Mouse (Mus musculus): ENCODE results near the gene Tmem117.

DNA sequence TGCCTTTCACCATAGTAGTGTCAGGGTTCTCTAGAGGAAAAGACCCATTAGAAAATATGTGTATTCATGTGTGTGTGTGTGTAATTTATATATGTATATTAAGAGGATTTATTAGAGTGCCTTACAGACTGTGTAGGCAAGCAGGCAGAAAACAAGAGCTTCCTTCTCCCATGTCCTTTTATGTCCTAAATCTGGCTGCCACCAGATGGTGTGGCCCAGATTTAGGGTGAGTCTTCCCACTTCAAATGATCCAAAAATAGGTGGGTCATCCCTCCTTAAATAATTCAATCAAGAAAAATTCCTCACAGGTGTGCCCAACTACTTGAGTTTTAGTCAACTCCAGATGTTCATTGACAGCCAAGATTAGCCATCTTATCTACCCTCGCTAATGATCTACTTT, 439.0 kb downstream of the Tmem117 start:
- TF ChIP-seq GATA1 (IDR thresholded peaks at IDR 0.05; ENCODE audit: low read depth, low read length) (no peak), POLR2A (IDR thresholded peaks at IDR 0.05; ENCODE audit: control insufficient read depth in 1 of 2, insufficient read depth in 1 of 2, low read depth in 1 of 2, low read length in 2 of 2, poor library complexity in 1 of 2) (no peak), BHLHE40 (IDR thresholded peaks at IDR 0.05; ENCODE audit: borderline replicate concordance, low read depth, low read length) (no peak), ZNF384 (IDR thresholded peaks at IDR 0.05; ENCODE audit: low read depth, low read length) (no peak), MAFK (IDR thresholded peaks at IDR 0.05; ENCODE audit: borderline replicate concordance, low read depth, low read length) (no peak), CTCF (IDR thresholded peaks at IDR 0.05 in 2 of 3, conservative IDR thresholded peaks at IDR 0.05 in 1 of 3; ENCODE audit: control insufficient read depth in 1 of 3, insufficient read depth in 1 of 3, low read depth in 2 of 3, low read length in 3 of 3, poor library complexity in 1 of 3, severe bottlenecking in 1 of 3) (no peak), E2F4 (IDR thresholded peaks at IDR 0.05; ENCODE audit: borderline replicate concordance, low read depth, low read length) (no peak), USF2 (IDR thresholded peaks at IDR 0.05; ENCODE audit: borderline replicate concordance in 1 of 2, insufficient read depth in 1 of 2, low read depth in 1 of 2, low read length in 2 of 2) (no peak), GABPA (IDR thresholded peaks at IDR 0.05; ENCODE audit: low read depth, low read length) (no peak), ELF1 (IDR thresholded peaks at IDR 0.05; ENCODE audit: low read depth, low read length) (no peak), TCF12 (IDR thresholded peaks at IDR 0.05; ENCODE audit: low read depth, low read length) (no peak), UBTF (IDR thresholded peaks at IDR 0.05; ENCODE audit: borderline replicate concordance, insufficient read depth, low read depth, low read length) (no peak), ZC3H11A (IDR thresholded peaks at IDR 0.05; ENCODE audit: low read depth, low read length) (no peak)
